Mouse (Mus musculus): ENCODE data around the gene Srgap1.

DNA sequence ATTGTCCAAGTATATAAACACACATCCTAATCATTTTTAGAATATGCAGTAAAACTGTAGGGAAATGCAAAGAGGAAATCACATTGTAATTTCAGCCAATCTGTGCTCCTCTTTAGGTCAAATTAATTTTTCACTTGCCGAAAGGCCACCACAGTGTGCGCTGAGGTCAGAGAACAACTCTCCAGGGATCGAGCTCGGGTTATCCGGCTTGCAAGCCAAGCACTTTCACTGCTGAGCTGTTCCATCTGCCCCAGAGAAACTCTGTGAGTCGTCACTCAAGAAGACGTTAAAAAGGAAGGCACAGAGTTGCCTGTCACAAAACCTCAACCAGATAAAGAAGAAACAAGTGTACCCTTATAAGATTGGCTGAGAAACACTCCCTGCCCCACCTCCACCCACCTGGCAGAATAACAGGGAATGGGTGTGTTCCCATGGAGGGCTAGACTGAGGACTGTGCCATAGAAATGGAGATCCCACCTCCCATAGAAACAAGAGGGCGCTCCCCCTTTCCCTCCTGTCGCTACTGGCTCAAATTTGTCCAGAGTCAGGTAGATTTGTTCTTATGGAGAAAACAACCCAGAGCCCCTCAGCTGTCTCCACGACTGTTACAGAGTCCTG lies 63.0 kb downstream of the Srgap1 start:
- TF ChIP-seq CTCF (IDR thresholded peaks at IDR 0.05) (no peak), EP300 (IDR thresholded peaks at IDR 0.05) (no peak)
